Mouse (Mus musculus) lung, embryonic 14.5 days (tissue): ENCODE measurements at regions not wholly inside any gene's neighbourhood (a gene's known extent, or its start where the extent isn't known, plus 50 kb on each side); places are given as distances from the start of the nearest gene placed in this dataset.
A peak's percentile ranks its signal among the peaks of the same experiment; 100 is the strongest.

Source experiments
- ATAC-seq: fragments of 200-750 bp; cut with Nextera tagmentation; 2 replicates; pipeline ENCODE4 v1.8.0; 2017; ENCODE audit warnings: mild to moderate bottlenecking, moderate TSS enrichment, moderate library complexity; ENCODE audit not compliant: insufficient read depth
- DNase-seq: peaks from one replicate; pipeline ENCODE4 v3.0.0-alpha.2; 2015
- H3K27ac ChIP-seq: fragments of 300-500 bp; sonication (generic); 2 replicates; pipeline ENCODE4 v1.5.1; 2014; ENCODE audit warnings: low read depth, mild to moderate bottlenecking, moderate library complexity
- H3K27me3 ChIP-seq: fragments of 300-500 bp; sonication (generic); 2 replicates; pipeline ENCODE4 v1.6.1; 2014; ENCODE audit warnings: low read length, control low read depth; ENCODE audit not compliant: insufficient read depth
- H3K36me3 ChIP-seq: fragments of 300-500 bp; sonication (generic); 2 replicates; pipeline ENCODE4 v1.6.1; 2014; ENCODE audit warnings: control low read depth; ENCODE audit not compliant: insufficient read depth
- H3K4me1 ChIP-seq: fragments of 300-500 bp; sonication (generic); 2 replicates; pipeline ENCODE4 v1.6.1; 2014; ENCODE audit warnings: antibody characterized with exemption, control low read depth; ENCODE audit not compliant: insufficient read depth
- H3K4me2 ChIP-seq: fragments of 300-500 bp; sonication (generic); 2 replicates; pipeline ENCODE4 v1.6.1; 2014; ENCODE audit warnings: mild to moderate bottlenecking
- H3K4me3 ChIP-seq: fragments of 300-500 bp; sonication (generic); 2 replicates; pipeline ENCODE4 v1.5.1; 2014; ENCODE audit warnings: low read depth, low read length
- H3K9ac ChIP-seq: fragments of 300-500 bp; sonication (generic); 2 replicates; pipeline ENCODE4 v1.6.1; 2014
- H3K9me3 ChIP-seq: fragments of 300-500 bp; sonication (generic); 2 replicates; pipeline ENCODE4 v1.6.1; 2016; ENCODE audit warnings: low read depth, low read length, control low read depth
- CTCF ChIP-seq: IDR thresholded peaks from 2 replicates; pipeline ENCODE4 v1.5.1; 2016; ENCODE audit warnings: antibody characterized with exemption, low read depth
- WGBS: fragments of 180-500 bp; shearing (Covaris S2); extraction: QIAGEN DNeasy Blood & Tissue Kit; methylation state at CpG from one replicate; pipeline ENCODE4 v1.1.7; 2014; 5-methylcytosine and 5-hydroxymethylcytosine counted together

- H3K4me3 ChIP-seq: no peak overlapping the region
- no peaks in the 10 kb centered on the region for H3K9me3 ChIP-seq
- DNase-seq (no peak), ATAC-seq (no peak)
- H3K4me1 ChIP-seq: no peaks in the 10 kb centered on the region
- TF ChIP-seq CTCF: no peak
- 80% methylated on average over 1 of the region's 1 CpGs for WGBS
- no peaks in the 10 kb centered on the region for H3K27me3 ChIP-seq
- H3K27ac ChIP-seq: no peak overlapping the region
- no peaks in the 10 kb centered on the region for H3K36me3 ChIP-seq
- H3K4me2 ChIP-seq: no peak overlapping the region
- H3K9ac ChIP-seq: no peak overlapping the region
These were observed 360.7 kb downstream of the Dync2h1 start for GRCm38 (mm10) chr9:6823536-6823935.

- Histone ChIP-seq H3K27me3 (no peaks in the 10 kb centered on the region), H3K4me3 (no peak overlapping the region), H3K9ac (no peak overlapping the region), H3K9me3 (no peaks in the 10 kb centered on the region), H3K36me3 (no peaks in the 10 kb centered on the region), H3K4me1 (no peaks in the 10 kb centered on the region), H3K27ac (no peak overlapping the region), H3K4me2 (no peak overlapping the region)
- no peak for TF ChIP-seq CTCF
- ATAC-seq: no peak
- no peak for DNase-seq
- WGBS: 21% methylated on average over 2 of the region's 2 CpGs
These were observed 407.6 kb downstream of the Dync2h1 start for GRCm38 (mm10) chr9:6776671-6777070.

GRCm38 (mm10) chr9:6741478-6741877 is 442.8 kb downstream of the Dync2h1 start:
- Histone ChIP-seq H3K36me3 (no peaks in the 10 kb centered on the region), H3K4me1 (no peaks in the 10 kb centered on the region), H3K27me3 (no peaks in the 10 kb centered on the region), H3K27ac (no peak overlapping the region), H3K4me3 (no peak overlapping the region), H3K9me3 (no peaks in the 10 kb centered on the region), H3K4me2 (no peak overlapping the region), H3K9ac (no peak overlapping the region)
- 93% methylated on average over 1 of the region's 1 CpGs for WGBS
- ATAC-seq (no peak), DNase-seq (no peak)
- no peak for TF ChIP-seq CTCF

- H3K27me3 ChIP-seq: no peaks in the 10 kb centered on the region
- no peak for DNase-seq
- H3K27ac ChIP-seq: no peak overlapping the region
- WGBS: 55% methylated on average over 1 of the region's 1 CpGs
- H3K9ac ChIP-seq: no peak overlapping the region
- H3K36me3 ChIP-seq: no peaks in the 10 kb centered on the region
- no peak for TF ChIP-seq CTCF
- no peaks in the 10 kb centered on the region for H3K4me1 ChIP-seq
- no peaks in the 10 kb centered on the region for H3K9me3 ChIP-seq
- no peak overlapping the region for H3K4me3 ChIP-seq
- H3K4me2 ChIP-seq: no peak overlapping the region
- no peak for ATAC-seq
These were observed 447.8 kb downstream of the Dync2h1 start for GRCm38 (mm10) chr9:6736411-6736810.

GRCm38 (mm10) chr9:6726411-6726810 is 456.8 kb upstream of the Ddi1 start:
- Histone ChIP-seq H3K36me3 (no peaks in the 10 kb centered on the region), H3K9me3 (no peaks in the 10 kb centered on the region), H3K4me3 (no peak overlapping the region), H3K27ac (no peak overlapping the region), H3K9ac (no peak overlapping the region), H3K4me2 (no peak overlapping the region), H3K27me3 (no peaks in the 10 kb centered on the region), H3K4me1 (no peaks in the 10 kb centered on the region)
- TF ChIP-seq CTCF: no peak
- WGBS: 61% methylated on average over 1 of the region's 1 CpGs
- no peak for ATAC-seq
- DNase-seq: no peak

- ATAC-seq (no peak), DNase-seq (no peak)
- whole genome bisulfite sequencing: 75% methylated on average over 3 of the region's 3 CpGs
These were observed 407.6 kb upstream of the Ddi1 start for GRCm38 (mm10) chr9:6677225-6677718.

GRCm38 (mm10) chr9:6668001-6668969 is 398.6 kb upstream of the Ddi1 start:
- H3K4me1 ChIP-seq: no peaks in the 10 kb centered on the region
- no peak overlapping the region; the same call in 1 of the 2 replicates for H3K4me2 ChIP-seq
- H3K9ac ChIP-seq: no peak overlapping the region
- H3K27me3 ChIP-seq: no peaks in the 10 kb centered on the region
- ATAC-seq (peak; percentile 85), DNase-seq (peak; percentile 81)
- H3K9me3 ChIP-seq: no peaks in the 10 kb centered on the region
- 35% methylated on average over 14 of the region's 14 CpGs for WGBS
- peak; percentile 84 for TF ChIP-seq CTCF
- no peak overlapping the region for H3K4me3 ChIP-seq
- no peak overlapping the region for H3K27ac ChIP-seq
- H3K36me3 ChIP-seq: no peaks in the 10 kb centered on the region

More at GRCm38 (mm10) chr9:6677225-6677718, 407.6 kb upstream of the Ddi1 start:
- Histone ChIP-seq H3K9me3 (no peaks in the 10 kb centered on the region), H3K36me3 (no peaks in the 10 kb centered on the region), H3K27me3 (no peaks in the 10 kb centered on the region), H3K4me1 (no peaks in the 10 kb centered on the region), H3K4me3 (no peak overlapping the region), H3K4me2 (no peak overlapping the region), H3K9ac (no peak overlapping the region), H3K27ac (no peak overlapping the region)
- TF ChIP-seq CTCF: no peak
